Mouse (Mus musculus): ENCODE measurements at regions not wholly inside any gene's neighbourhood (a gene's known extent, or its start where the extent isn't known, plus 50 kb on each side); places are given as distances from the start of the nearest gene placed in this dataset.

- DNase-seq, result peak; percentile 53 to 54
Observed at GRCm38 (mm10) chr7:79543231-79544071, 74.0 kb downstream of the Rhcg start.

DNA sequence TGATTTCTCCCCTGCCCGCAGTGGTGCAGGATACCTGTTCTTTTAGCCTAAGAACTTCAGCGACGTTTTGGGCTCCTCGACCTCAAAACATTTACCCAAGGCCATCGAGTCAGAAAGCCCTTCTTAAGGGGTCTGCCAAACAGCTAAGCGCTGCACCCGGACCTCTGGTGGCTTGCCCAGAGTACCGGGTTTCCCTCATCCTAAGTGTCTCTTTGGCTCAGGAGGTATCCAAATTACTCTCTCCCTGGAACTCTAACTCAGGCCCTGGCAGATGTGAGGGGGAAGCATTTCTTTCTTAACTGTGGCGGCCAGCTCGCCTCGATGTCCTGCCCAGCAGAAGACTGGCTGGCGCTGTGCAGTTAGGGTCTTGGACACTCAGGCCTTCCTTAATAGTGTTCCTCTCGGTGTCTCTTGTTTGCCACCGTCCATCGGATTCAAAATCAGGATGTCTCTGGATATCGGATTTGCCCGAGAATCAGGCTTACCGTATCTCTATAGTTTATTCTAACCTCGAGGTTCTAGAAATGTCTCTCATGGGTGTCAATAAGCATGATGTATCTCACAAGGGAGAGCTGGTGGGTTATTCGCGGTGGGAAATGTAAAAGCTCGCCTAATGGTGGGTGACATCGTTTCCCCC, 75.0 kb downstream of the Rhcg start:
- peak; percentile 34 to 40 for DNase-seq

- peak; percentile 61 to 69 for DNase-seq
Observed at GRCm38 (mm10) chr7:79540246-79540645, 74.1 kb upstream of the Polg start.

DNA sequence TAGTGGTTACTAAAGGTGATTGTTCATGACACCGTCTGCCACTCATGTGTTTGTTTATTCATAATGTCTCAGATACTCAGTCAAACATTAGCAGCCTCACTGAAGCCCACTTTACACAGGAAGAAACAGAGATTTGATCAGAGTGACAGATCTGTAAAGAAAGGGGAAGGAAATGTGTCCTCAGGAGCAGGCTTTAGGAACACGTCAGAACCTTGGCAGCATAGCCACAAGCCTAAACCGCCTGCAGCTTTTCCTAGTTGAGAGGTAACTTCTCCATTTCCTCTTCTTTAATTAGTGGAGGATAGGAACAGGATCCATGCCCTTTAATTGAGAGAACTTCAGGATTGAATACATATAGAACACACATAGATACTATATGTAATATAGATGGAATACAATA, 73.3 kb upstream of the Polg start:
- no peak for DNase-seq

DNA sequence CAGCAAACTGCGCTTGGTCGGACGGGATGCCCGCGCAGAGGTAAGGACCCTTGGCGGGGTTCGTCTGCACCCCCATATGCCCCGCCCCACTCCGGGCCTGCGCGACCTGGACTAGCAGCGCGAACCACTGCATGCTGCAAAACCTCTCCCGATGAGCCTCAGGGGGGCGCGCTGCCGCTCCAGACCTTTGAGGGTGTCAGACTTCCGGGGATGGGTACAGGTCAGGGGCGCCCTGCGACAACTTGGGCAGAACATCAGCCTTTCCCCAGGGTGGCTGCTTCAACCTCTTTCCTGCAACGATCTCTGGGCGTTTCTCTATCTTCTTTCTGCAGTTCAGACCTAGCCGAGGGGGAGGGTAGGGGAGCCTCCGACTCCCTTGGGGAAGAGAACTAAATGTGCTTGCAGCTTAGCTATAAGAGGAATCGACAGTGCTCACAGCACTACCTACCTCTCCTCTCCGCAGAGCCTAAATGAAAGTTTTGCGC, 70.0 kb upstream of the Polg start:
- peak; percentile 82 to 85 for DNase-seq

GRCm38 (mm10) chr7:79535251-79536111, 69.3 kb upstream of the Polg start:
- DNase-seq, result peak; percentile 80 to 82

DNA sequence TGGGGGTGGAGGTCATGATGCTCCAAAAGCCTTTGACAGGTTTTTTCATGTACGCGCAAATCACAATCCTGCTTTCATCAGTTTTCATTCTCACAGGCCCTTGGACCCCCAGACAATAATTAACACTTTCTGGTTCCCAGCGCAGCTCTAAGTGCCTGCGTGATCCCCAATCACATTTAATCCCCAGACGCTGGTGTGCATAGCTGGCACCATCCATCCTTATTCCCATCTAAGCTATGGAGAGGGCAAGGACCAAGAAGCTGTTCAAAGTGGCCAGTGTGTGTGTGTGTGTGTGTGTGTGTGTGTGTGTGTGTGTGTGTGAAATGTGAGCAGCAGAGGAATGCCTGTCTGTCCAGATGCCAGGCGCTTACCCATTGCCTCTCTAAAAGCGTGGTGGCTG, 68.7 kb upstream of the Polg start:
- no peak for DNase-seq

GRCm38 (mm10) chr7:79534381-79534780, 68.2 kb upstream of the Polg start:
- DNase-seq, result peak in 1 of 2 experiments; percentile 32

- peak; percentile 59 to 62 for DNase-seq
Observed at GRCm38 (mm10) chr7:79532626-79533140, 66.5 kb upstream of the Polg start.

DNA sequence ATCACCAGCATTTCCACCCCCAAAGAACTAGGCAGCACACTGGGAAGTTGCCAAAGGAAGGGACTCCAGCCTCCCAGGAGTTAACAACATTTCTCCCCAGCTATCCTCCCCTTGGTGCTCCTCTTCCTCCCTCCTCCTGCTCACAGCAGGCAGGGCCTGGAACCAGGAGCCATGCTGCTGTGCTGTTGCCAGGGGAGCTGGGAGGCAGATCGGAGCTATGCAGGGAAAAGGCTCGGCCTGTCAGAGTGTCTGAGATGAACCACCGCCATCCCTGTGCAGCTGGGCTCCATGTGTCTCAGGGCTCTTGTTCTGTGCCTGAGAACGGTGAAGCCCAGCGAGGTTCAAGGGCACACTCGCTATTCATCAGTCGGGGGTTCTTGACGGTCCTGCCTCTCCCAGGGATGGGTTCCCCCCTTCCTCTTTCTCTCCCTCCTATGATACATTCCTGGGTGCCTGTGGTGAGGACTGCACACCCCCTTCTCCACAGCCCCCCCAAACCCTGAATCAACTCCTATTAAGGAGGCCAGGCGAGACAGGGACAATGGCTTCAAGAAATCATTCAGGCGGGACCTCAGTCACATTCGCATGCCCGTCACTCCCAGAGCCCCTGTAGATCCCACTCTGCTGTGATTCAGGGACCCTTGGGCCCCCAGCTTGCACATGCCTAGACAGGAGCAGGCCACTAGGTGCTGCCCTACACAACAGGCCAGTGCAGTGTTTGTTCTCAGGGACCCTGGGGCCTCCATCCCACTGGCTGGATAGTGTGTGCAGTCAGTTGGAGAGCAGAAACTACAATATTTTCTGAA, 65.6 kb upstream of the Polg start:
- peak; percentile 52 to 67 for DNase-seq

DNA sequence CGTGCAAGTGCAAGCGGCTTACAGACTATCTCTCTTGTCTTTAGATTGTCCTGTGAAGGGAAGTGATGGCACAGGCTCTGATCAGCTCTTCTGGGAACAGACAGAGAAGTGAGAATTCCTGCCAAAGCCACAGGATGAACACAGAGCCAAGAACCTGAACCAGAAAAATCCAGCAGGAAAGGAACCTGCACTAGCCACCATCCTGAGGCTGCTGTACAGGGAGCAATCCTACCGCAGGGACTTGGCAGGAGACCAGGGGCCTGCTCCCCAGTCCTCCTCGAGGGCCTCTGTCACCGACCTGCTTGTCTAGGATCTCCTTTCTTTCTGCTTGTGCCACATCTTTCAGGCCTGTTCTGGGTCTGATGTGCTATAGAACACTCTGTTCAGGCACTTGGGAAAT, 65.0 kb upstream of the Polg start:
- peak; percentile 73 to 74 for DNase-seq

DNA sequence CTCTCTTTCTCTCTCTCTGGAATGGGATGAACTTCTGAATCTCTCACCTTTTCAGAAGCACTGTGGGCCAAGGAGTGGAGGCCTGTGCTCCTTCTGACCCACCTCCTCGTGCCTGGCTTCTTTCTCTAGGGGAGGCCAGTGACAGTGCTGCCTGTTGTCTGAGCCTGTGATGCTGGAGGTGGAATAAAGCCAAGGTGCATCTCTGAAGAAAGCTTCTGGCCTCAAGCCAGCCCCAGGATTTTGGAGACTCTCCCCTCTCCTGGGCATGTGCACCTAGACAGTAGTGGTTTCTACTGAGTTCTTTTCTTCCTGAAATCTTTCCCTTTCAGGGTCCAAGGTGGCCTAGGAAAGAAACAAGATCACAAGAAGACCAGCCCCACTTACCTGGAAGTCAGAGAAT, 63.3 kb upstream of the Polg start:
- DNase-seq, result peak; percentile 70 to 71

DNA sequence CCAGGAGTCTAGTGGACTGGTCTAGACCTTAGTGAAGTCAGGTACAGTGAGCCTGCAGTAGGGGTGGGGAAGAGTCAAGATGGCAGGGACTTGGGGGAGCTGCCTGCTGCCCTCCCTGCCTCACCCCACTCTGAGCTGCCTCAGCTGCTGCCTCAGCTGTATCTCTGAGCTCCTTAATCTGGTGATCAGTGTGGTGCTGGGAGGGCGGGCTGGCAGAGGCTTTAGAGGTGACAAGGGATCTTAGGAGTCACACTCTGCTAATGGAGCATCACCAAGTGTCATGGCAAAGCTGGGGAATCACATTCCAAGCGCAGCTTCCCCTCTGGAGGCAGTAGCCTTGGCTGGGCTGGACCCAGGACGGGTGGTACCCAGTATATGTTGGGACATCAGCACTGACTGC, 61.8 kb upstream of the Polg start:
- peak in 1 of 2 experiments; percentile 14 for DNase-seq

GRCm38 (mm10) chr7:79525690-79526630, 59.8 kb upstream of the Polg start:
- DNase-seq, result peak; percentile 82 to 89

GRCm38 (mm10) chr7:79524921-79525320, 58.8 kb upstream of the Polg start:
- no peak for DNase-seq

DNA sequence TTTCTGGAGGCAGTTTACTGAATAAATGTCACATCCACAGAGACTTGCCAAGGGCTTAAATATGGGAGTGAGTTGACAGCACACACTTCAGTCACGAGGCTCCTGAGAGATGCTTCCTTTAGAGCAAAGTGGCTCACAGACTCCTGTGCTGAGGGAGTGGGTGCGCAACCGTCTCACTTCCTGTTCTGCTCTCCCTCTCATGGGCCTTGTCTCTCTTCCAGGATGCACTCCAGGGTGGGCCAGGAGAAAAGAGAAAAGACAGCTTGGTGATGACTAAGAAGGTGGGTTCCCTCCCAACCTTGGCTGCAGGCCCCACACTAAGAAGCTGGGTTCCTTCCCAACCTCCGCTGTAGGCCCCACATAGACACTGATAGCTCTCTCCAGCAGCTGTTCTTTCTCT, 57.5 kb upstream of the Polg start:
- peak; percentile 46 to 60 for DNase-seq

GRCm38 (mm10) chr7:79522046-79522445, 55.9 kb upstream of the Polg start:
- DNase-seq, result peak; percentile 61 to 68

DNA sequence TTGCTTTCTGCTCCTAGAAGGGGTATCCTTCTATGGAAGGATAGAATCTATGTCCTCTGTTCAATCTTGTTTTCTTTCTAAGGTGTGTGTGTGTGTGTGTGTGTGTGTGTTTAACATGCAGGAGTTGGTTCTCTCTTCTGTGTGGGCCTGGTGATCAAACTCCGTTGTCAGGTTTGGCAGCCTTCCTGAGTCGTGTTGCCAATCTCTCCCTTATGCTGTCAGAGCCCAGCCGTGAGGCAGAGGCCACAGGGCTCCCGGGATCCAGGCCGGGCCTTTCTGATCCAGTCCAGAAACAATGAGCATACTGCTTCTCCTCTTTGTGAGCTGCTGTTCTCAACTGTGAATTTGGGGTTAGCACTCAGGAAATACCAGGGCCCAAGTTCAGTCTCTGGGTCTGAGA, 55.1 kb upstream of the Polg start:
- DNase-seq, result peak; percentile 89 to 93

- peak; percentile 86 to 90 for DNase-seq
Observed at GRCm38 (mm10) chr7:79520222-79520710, 54.1 kb upstream of the Polg start.

GRCm38 (mm10) chr7:79518928-79519327, 52.8 kb upstream of the Polg start:
- peak; percentile 24 to 46 for DNase-seq
